Mouse (Mus musculus): ENCODE data around the gene Adamts16.

DNA sequence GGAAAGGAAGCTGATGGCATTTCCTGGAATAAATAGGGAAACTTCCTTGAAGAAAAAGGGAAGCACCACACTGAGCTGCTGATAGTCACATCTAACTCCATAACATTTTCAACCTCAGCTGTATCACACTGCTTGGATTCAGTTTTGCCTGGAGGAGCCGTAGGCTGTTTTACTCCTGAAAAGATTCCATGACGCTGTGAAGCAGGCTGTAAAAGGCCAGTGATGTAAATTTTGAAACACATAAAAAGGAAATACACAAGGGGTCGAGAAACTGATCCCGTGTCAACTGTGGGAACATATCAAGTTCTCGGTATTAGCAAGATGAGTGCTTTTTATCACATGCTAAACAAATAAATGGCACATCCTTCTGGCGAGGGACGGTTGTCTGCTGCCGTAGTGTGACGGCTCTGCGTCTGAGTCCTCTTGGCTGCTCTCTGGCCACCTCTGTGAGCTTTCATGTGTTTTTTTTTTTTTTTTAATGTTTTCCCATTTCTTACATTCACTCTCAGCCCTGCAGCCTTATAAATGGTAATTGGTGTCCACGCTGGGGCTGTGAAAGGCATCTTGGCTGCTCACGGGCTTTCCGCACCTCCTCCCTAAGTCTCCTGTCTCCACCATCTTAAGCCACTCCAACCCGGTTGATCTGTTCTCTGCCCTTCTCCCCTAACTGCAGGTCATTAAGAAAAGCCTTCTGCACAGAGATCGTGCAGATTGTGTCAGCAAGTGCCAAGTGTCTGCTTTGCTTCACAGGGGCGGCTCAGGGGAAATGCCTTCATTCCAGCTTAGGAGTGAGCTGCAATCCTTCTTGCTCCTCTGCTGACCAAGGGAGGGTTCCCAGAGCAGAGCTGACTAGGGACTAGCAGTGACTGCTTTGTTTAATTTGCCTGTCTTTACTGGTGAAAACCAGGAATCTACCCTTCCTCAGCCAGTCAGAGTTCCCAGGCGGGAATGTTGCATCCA is 101.0 kb downstream of the Adamts16 start:
- TF ChIP-seq POLR2A (IDR thresholded peaks at IDR 0.05; ENCODE audit: low read depth, low read length), result no peak
- no peak for TF ChIP-seq CTCF (IDR thresholded peaks at IDR 0.05; ENCODE audit: borderline replicate concordance, insufficient read depth, low read length)

Measured in embryonic fibroblast, embryonic 13.5 days (primary cell).